Mouse (Mus musculus): ENCODE measurements around the gene Nfix. TPM values are rescaled to one million over a fixed set of nuclear protein-coding genes. Genes with fewer than 3 reads are reported as not detected.

The Nfix gene
- 21.5 and 26.3 TPM in 2 replicates for total RNA-seq (2017)

DNA sequence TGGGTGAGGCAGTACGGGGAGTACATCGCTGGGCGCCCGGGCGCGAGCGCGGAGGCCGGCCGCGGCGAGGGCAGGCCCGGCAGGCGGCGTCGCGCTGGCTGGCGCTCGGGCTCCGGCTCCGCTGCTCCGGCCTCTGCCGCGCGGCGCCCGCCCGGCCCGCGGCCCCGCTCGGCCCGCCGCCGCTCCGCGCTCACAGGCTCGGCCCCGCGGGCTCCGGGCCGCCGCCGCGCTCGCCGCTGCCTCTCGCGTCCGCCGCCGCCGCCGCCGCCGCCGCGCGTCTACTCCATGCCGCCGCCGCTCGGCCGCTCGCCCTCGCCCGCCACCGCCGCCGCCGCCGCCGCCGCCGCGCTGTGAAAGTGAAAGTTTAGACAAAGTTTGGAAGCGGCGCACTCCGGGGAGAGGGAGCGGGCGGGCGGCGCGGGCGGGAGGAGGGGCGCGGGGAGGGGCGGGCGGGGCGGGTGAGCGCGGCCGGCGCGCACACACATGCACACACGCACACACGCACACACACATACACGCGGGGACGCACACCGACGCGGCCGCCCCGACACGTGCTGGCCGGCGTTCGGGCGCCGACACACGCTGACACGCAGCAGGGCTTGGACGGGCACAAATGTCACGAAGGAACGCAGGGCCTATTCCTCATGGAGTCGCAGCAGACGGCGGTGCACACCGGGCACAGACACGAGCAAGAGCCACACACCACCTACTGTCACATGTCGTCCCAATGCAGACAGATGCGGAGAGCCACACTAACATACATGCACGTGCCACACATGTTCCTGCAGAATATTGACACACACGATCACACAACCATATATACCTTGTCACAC lies at the start of gene Nfix:
TSS of gene Nfix (minus strand) at position 346 of the 833 bp plus-strand sequence.
- ATAC-seq (replicated peaks in 1 of 2; ENCODE audit: insufficient read depth in 1 of 2, low FRiP score in 2 of 2, low TSS enrichment in 1 of 2, low read depth in 1 of 2, poor library complexity in 2 of 2, severe bottlenecking in 2 of 2): peak in 1 of 2 experiments; percentile 34; a peak in 2 of 4 replicates

- ATAC-seq (replicated peaks in 1 of 2; ENCODE audit: insufficient read depth in 1 of 2, low FRiP score in 2 of 2, low TSS enrichment in 1 of 2, low read depth in 1 of 2, poor library complexity in 2 of 2, severe bottlenecking in 2 of 2): peak; percentile 34 to 54
Observed at GRCm38 (mm10) chr8:84847684-84848435, 47.7 kb upstream of the Nfix start.

GRCm38 (mm10) chr8:84846722-84847572 lies 46.8 kb upstream of the Nfix start, which contains the start of gene Calr:
Gene Calr, minus strand, starts transcription at chr8:84846934.
- ATAC-seq (replicated peaks in 1 of 2; ENCODE audit: insufficient read depth in 1 of 2, low FRiP score in 2 of 2, low TSS enrichment in 1 of 2, low read depth in 1 of 2, poor library complexity in 2 of 2, severe bottlenecking in 2 of 2): peak; percentile 92 to 93

- ATAC-seq (replicated peaks in 1 of 2; ENCODE audit: insufficient read depth in 1 of 2, low FRiP score in 2 of 2, low TSS enrichment in 1 of 2, low read depth in 1 of 2, poor library complexity in 2 of 2, severe bottlenecking in 2 of 2): no peak; a peak in 1 of 4 replicates
Observed at GRCm38 (mm10) chr8:84846094-84846721, 46.1 kb upstream of the Nfix start.

- ATAC-seq (replicated peaks in 1 of 2; ENCODE audit: insufficient read depth in 1 of 2, low FRiP score in 2 of 2, low TSS enrichment in 1 of 2, low read depth in 1 of 2, poor library complexity in 2 of 2, severe bottlenecking in 2 of 2): no peak
Observed at GRCm38 (mm10) chr8:84845355-84846093, 45.4 kb upstream of the Nfix start.

- no peak for ATAC-seq (replicated peaks in 1 of 2; ENCODE audit: insufficient read depth in 1 of 2, low FRiP score in 2 of 2, low TSS enrichment in 1 of 2, low read depth in 1 of 2, poor library complexity in 2 of 2, severe bottlenecking in 2 of 2)
Observed at GRCm38 (mm10) chr8:84844397-84845070, 44.4 kb upstream of the Nfix start.

GRCm38 (mm10) chr8:84841514-84841913 lies 41.4 kb upstream of the Nfix start:
- no peak for ATAC-seq (replicated peaks in 1 of 2; ENCODE audit: insufficient read depth in 1 of 2, low FRiP score in 2 of 2, low TSS enrichment in 1 of 2, low read depth in 1 of 2, poor library complexity in 2 of 2, severe bottlenecking in 2 of 2)

GRCm38 (mm10) chr8:84840248-84840999 lies 40.3 kb upstream of the Nfix start, which contains the start of gene Rad23a:
Gene Rad23a, minus strand, starts transcription at chr8:84840665.
- ATAC-seq (replicated peaks in 1 of 2; ENCODE audit: insufficient read depth in 1 of 2, low FRiP score in 2 of 2, low TSS enrichment in 1 of 2, low read depth in 1 of 2, poor library complexity in 2 of 2, severe bottlenecking in 2 of 2): peak; percentile 94 to 95

- ATAC-seq (replicated peaks in 1 of 2; ENCODE audit: insufficient read depth in 1 of 2, low FRiP score in 2 of 2, low TSS enrichment in 1 of 2, low read depth in 1 of 2, poor library complexity in 2 of 2, severe bottlenecking in 2 of 2): no peak
Observed at GRCm38 (mm10) chr8:84839875-84840247, 39.7 kb upstream of the Nfix start.

- ATAC-seq (replicated peaks in 1 of 2; ENCODE audit: insufficient read depth in 1 of 2, low FRiP score in 2 of 2, low TSS enrichment in 1 of 2, low read depth in 1 of 2, poor library complexity in 2 of 2, severe bottlenecking in 2 of 2): no peak
Observed at GRCm38 (mm10) chr8:84839411-84839810, 39.3 kb upstream of the Nfix start.

GRCm38 (mm10) chr8:84838513-84838912 lies 38.4 kb upstream of the Nfix start:
- ATAC-seq (replicated peaks in 1 of 2; ENCODE audit: insufficient read depth in 1 of 2, low FRiP score in 2 of 2, low TSS enrichment in 1 of 2, low read depth in 1 of 2, poor library complexity in 2 of 2, severe bottlenecking in 2 of 2): no peak

DNA sequence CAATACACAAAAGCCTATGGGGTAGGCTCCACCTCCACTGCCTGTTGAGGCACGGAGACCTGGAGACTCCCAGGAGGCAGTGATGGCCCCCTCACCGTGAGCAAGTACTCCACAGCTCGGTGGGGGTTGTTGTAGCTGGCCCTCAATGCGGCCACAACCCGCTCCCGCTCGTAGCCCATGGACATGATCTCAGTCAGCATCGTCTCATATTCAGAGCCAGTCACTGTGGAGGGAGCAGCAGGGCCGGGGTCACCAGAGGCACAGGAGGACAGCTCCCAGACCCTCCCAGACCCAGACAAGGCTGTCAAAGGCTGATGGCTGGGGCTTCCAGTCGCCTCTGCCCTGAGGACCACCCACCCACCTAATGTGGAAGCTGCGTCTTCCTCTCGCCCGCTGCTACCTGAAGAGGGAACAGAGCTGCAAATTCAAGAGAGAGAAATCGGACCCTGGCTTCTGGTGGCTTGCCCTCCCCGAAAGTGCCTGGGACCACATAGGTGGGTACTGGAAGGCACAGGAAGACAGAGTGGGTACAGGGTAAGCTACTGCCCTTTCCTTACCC lies 37.8 kb upstream of the Nfix start:
- no peak for ATAC-seq (replicated peaks in 1 of 2; ENCODE audit: insufficient read depth in 1 of 2, low FRiP score in 2 of 2, low TSS enrichment in 1 of 2, low read depth in 1 of 2, poor library complexity in 2 of 2, severe bottlenecking in 2 of 2)

DNA sequence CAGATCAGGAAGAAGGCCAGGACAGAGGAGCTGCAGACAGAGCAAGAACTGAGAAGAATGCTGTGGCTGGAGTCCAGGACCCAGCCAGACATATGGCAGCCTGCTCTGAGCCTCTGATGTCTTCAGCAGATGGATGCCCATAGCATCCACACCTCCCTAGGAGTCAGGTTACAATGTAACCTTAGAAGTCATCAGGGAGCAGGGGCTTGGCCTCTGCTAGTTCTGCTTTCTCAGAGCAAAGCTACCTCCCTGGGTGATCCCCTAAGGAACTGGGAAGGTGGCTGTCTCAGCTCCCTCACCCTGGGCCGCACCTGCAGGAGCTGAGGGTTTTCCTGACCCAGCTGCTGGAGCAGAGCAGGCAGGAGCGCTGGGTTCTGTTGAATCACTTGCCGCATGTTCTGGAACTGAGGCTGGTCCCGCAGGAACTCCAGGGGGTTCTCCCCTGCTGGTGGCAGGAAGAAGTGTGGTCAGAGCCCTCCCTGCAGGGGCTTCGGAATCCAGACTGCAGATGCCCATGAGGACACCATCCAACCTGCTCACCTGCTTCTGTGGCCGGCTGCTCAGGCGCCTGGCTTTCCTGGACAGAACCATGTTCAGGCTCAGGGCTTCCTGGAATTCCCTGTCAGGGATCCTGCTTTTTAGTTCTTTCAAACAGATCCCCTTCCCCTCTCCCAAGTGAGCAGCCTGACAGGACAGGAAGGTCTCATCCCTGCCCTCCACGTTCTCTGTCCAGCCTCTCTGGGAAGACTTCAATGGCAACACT lies 37.2 kb upstream of the Nfix start:
- no peak for ATAC-seq (replicated peaks in 1 of 2; ENCODE audit: insufficient read depth in 1 of 2, low FRiP score in 2 of 2, low TSS enrichment in 1 of 2, low read depth in 1 of 2, poor library complexity in 2 of 2, severe bottlenecking in 2 of 2)

Data from hematopoietic stem cell, adult 5-6 weeks (primary cell).